Mouse (Mus musculus): ENCODE data around the gene Sirt3. TPM values are rescaled to one million over a fixed set of nuclear protein-coding genes. Genes with fewer than 3 reads are reported as not detected.
A peak's percentile ranks its signal among the peaks of the same experiment; 100 is the strongest.

The Sirt3 gene
- total RNA-seq, 2 experiments from 2014 or later: 20.4 to 27.3 TPM

GRCm38 (mm10) chr7:140840750-140841735, 41.1 kb downstream of the Sirt3 start:
- intact Hi-C loops (cut with DNase I): loop anchor here (5.0 kb wide), 1 partner anchor 331 kb away; the partner anchor contains the start of gene Rnh1
- no peak for DNase-seq
- TF ChIP-seq CTCF (IDR thresholded peaks at IDR 0.05): no peak
- Histone ChIP-seq H3K27ac (no peak overlapping the region), H3K4me3 (no peak overlapping the region)

GRCm38 (mm10) chr7:140839556-140839955, 42.6 kb downstream of the Sirt3 start:
- DNase-seq: no peak
- Histone ChIP-seq H3K27ac (no peak overlapping the region), H3K4me3 (no peak overlapping the region)
- intact Hi-C loops (cut with DNase I): loop anchor here (10.0 kb wide), 1 partner anchor 765 kb away; no protein-coding TSS in a partner anchor
- TF ChIP-seq CTCF (IDR thresholded peaks at IDR 0.05): no peak

- intact Hi-C loops (cut with DNase I): loop anchor here (10.0 kb wide), 1 partner anchor 762 kb away; no protein-coding TSS in a partner anchor
- Histone ChIP-seq H3K4me3 (no peak overlapping the region), H3K27ac (no peak overlapping the region)
- DNase-seq: no peak
- TF ChIP-seq CTCF (IDR thresholded peaks at IDR 0.05): no peak
Observed at GRCm38 (mm10) chr7:140836243-140837115, 45.6 kb downstream of the Sirt3 start.

GRCm38 (mm10) chr7:140835758-140836087, 46.4 kb downstream of the Sirt3 start:
- no peak for TF ChIP-seq CTCF (IDR thresholded peaks at IDR 0.05)
- no peak overlapping the region for H3K27ac ChIP-seq
- H3K4me3 ChIP-seq: no peak overlapping the region
- intact Hi-C loops (cut with DNase I): loop anchor here (10.0 kb wide), 1 partner anchor 761 kb away; no protein-coding TSS in a partner anchor
- no peak for DNase-seq

- DNase-seq: no peak
- H3K27ac ChIP-seq: no peak within 1 kb of the TSS
- intact Hi-C loops (cut with DNase I): loop anchor here (10.0 kb wide), 1 partner anchor 760 kb away; no protein-coding TSS in a partner anchor
- TF ChIP-seq CTCF (IDR thresholded peaks at IDR 0.05): no peak
- H3K4me3 ChIP-seq: no peak within 1 kb of the TSS
Observed at GRCm38 (mm10) chr7:140834968-140835757, 46.9 kb downstream of the Sirt3 start, which contains the start of gene Urah. Gene Urah (plus strand): TSS chr7:140835018.

- DNase-seq: no peak
- no peak overlapping the region for H3K4me3 ChIP-seq
- intact Hi-C loops (cut with DNase I): loop anchor here (10.0 kb wide), 1 partner anchor 759 kb away; no protein-coding TSS in a partner anchor
- no peak for TF ChIP-seq CTCF (IDR thresholded peaks at IDR 0.05)
- H3K27ac ChIP-seq: no peak overlapping the region
Observed at GRCm38 (mm10) chr7:140833341-140833740, 48.8 kb downstream of the Sirt3 start.

- intact Hi-C loops (cut with DNase I): loop anchor here (10.0 kb wide), 1 partner anchor 757 kb away; no protein-coding TSS in a partner anchor
- DNase-seq: no peak
- TF ChIP-seq CTCF (IDR thresholded peaks at IDR 0.05): no peak
- Histone ChIP-seq H3K4me3 (no peak overlapping the region), H3K27ac (no peak overlapping the region)
Observed at GRCm38 (mm10) chr7:140831447-140831846, 50.7 kb downstream of the Sirt3 start.

- peak overlapping the region; percentile 19; the same call in 1 of the 2 replicates for H3K4me3 ChIP-seq
- peak; percentile 38; the same call in 1 of the 2 replicates for TF ChIP-seq CTCF (IDR thresholded peaks at IDR 0.05)
- H3K27ac ChIP-seq: peak overlapping the region; percentile 6; the same call in 1 of the 2 replicates
- no peak for DNase-seq
- intact Hi-C loops (cut with DNase I): no loop called here
Observed at GRCm38 (mm10) chr7:140828171-140828881, 53.8 kb downstream of the Sirt3 start.

GRCm38 (mm10) chr7:140822731-140823130, 59.4 kb downstream of the Sirt3 start:
- TF ChIP-seq CTCF (IDR thresholded peaks at IDR 0.05): no peak
- Histone ChIP-seq H3K4me3 (no peak overlapping the region), H3K27ac (no peak overlapping the region)
- intact Hi-C loops (cut with DNase I): no loop called here
- DNase-seq: no peak

- H3K4me3 ChIP-seq: peak within 1 kb of the TSS; percentile 50
- intact Hi-C loops (cut with DNase I): no loop called here
- no peak within 1 kb of the TSS for H3K27ac ChIP-seq
- DNase-seq: no peak
- TF ChIP-seq CTCF (IDR thresholded peaks at IDR 0.05): no peak
Observed at GRCm38 (mm10) chr7:140821653-140822329, 60.3 kb downstream of the Sirt3 start, which contains the start of gene Zfp941. Gene Zfp941 (minus strand): TSS chr7:140822178.

All from gastrocnemius, adult 2 months (tissue).